Mouse (Mus musculus) cerebellum, adult (tissue): ENCODE measurements around the gene Nedd9.

Experiments
- ATAC-seq: cut with Nextera tagmentation; 2 replicates; pipeline ENCODE4 v1.9.2; 2017; ENCODE audit warnings: mild to moderate bottlenecking, moderate library complexity, mixed read lengths; ENCODE audit not compliant: insufficient number of reproducible peaks, low FRiP score, low TSS enrichment

Gene Nedd9

DNA sequence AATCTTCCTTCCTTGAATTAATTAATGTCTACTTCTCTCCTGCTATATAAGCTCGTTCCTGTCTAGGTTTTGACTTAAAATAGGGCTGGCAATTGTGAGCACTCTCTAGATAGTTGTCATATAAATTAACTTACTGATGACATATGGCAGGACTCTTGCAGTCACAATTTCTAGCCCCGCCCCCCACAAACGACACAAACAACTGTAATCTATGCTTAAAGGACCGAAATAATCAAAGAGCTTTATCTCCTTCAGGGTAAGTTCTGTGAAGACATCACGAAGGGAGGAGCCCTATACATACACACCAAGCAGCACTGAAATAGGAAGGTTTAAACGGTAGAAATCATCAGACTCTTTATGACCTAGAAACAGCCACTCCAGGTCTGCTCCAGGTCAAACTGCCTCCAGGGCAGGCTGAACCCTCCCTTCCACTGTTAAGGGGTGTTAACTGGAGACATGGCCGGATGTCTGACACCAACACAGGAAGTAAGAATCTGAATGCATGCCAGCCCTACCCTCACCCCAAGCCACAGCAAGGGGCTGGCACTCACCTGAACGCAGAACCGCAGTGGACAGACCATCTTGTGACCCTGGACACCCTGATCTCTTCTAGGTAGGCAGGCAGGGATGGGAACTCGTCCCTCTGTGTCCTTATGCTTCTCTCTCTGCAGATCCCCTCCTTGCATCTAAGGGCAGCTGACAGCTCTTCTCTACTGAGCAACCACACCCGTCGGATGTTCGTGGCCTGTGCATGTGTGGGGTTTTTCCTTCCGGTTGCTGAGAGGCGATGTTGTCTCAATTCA, at the start of gene Nedd9:
Gene Nedd9 (minus strand): TSS at position 757 of the 803 bp plus-strand sequence.
- no peak for ATAC-seq

DNA sequence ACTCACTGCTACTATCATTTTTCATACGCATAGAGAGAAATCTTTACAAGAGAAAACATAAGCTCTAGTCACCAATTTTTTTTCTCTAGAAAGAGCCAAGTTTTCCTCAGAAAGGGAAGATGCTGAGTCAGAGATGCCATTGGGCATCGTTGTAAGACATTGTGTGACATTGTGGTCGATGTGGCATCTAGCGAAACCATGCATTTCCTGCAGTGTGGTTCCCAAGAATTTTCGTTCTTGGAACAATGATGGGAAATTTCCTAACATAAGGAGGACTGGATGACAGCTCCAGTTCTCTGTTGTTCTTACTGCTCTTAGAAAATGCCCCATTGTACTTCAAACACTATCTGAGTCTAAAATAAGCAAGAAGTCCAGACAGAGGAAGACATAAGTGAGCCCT, 45.5 kb upstream of the Nedd9 start:
- ATAC-seq: no peak

DNA sequence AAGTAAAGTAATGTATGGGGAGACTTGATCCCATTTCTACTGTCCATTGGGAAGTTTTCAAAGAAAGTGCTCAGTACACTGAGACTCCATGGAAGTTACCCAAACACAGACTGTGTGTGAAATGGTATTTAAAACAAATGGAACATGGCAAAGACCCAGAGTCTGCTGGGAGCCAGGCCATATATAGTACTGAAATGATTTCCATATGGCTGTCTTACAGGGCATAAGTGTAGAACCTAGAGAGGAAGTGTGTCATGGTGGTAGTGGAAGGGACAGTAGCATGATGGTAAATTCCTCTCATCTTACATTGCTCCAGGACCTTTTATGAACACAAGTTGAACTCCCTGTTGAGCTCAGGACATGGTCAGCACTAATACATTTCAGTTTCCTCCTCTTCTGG, 43.2 kb upstream of the Nedd9 start:
- ATAC-seq: no peak

DNA sequence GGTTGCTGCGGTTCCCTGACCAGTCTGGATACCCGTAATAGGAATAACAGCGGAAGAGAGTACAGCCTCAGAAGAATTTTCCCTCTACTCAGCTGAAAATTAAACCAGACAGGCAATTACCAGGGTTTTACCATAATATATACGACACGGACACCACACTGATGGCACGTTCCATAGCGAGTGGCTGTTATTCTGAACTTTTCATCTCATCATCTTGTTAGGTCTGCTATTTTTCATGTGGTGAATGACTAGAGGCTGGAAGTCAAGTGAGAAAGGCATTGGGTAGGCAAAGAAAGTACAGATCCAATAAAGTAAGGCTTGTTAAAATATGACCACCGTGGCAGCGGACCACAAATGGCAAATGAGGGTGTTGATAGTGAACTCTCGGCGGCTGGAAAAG, 37.0 kb upstream of the Nedd9 start:
- no peak for ATAC-seq

DNA sequence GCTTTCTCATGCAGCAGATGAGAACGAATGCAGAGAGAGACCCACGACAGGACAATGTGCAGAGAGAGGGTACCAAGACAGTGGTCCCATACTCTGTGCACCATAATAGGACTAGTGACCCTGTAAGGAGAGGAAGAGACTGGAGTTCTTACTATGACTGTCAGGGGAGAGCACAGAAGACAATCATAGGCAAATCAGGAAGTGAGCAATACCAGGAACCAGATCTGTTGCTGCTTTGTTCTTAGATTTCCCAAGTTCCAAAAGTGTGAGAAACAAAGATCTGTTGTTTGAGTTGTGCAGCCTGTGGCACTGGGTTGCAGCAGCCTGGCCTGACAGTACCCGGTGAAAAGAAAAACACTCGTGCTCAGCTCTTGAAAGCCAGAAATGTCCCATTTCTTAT, 34.1 kb upstream of the Nedd9 start:
- no peak for ATAC-seq

DNA sequence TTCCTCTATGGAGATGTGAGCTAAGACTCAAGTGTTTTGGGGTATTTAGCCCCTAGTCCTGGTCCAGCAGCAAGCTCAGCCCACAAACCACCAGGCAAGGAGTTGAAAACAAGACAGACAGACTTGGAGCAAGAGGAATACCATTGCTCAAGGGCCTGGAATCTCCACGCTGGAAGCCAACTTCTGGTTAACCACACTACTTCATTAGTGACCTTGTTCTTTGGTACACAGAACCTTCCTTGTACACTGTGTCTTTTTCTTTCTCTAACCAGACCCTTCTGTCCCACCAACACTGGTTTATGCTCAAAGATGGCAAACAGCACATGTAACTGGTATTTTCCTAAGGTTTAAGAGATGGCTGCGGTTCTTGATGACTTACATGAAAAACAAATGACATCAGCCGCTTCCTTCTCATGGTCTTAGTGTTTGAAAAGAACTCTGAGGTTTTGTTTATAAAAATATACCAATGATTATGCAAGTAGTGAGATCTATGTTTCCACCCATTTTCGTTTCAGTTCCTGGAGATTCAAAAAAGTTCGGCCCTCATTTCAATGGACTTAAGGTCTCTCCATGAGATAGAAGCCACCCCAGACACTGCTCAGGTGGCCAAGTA, 33.5 kb upstream of the Nedd9 start:
- no peak for ATAC-seq

DNA sequence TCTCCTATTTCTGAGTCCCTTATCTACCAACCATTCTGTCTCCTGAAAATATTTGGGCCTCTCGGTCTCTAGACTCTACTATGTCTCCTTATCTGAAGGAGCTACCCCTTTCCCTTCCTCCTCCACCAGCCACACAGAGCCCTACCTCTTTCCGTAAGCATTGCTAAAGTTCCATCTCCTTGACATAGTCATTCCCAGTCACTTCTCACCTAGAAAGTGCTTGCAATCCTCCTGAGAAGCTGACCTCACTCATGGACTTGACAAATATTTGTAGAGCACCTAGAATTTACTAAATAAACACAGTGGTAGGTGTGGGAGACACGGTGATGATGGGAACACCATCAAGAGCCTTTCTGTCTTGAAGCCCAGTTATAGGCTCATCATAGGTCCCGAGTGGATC, 32.6 kb upstream of the Nedd9 start:
- ATAC-seq: no peak

DNA sequence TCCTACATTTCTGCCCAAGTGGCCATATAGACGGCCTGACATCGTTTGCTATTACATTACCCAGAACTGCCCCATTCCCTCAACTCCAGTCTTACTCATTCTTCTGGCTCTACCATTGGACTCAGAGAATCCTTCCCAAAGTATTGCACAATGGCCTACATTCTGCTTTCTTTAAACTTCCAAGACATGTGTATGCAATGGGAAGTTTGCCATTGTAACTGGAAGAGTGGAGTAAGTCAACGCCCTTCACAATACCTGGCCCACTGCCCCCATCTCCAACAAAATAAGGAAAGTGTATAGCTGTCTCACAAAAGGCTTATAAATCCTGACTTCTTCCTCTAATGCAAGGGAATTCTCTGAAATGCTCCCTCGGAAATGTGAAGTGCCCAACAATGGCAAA, 30.0 kb upstream of the Nedd9 start:
- no peak for ATAC-seq

DNA sequence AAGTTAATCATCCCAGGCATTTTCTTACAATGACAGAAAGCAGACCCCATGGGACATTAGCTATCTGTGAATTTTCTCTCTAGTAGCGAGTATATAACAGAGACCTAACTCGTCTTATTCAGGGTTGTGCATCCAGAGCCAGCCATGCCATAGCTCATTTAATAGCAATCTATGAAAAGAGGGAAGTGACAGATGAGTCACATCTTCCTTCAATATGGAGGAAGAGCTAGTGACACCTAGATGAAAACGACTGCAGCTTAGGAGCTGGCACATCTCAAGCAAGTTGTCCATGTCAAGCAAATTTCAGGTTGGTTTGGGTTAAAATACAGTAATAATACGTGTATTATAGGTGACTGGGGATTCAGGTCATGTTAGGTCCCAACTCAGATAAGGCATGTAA, 28.6 kb upstream of the Nedd9 start:
- no peak for ATAC-seq

DNA sequence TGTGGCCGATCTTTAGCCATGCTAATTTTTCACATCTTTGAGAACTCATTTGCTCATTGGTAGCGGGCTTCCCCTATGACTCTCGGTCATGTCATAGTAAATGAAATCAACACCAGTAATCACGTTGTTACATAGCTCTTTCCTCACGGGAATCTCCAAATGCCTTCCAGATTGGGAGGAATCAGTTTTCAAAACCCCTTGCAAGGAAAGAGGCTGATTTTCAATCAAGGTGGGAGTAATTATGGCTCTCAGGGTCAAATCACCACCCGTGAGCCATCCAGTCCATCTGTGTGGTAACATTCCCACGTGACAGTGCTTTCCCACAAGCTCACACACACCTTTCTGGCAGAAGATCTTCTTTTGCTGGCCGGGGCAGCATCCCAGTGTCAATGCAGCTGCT, 27.8 kb upstream of the Nedd9 start:
- no peak for ATAC-seq

DNA sequence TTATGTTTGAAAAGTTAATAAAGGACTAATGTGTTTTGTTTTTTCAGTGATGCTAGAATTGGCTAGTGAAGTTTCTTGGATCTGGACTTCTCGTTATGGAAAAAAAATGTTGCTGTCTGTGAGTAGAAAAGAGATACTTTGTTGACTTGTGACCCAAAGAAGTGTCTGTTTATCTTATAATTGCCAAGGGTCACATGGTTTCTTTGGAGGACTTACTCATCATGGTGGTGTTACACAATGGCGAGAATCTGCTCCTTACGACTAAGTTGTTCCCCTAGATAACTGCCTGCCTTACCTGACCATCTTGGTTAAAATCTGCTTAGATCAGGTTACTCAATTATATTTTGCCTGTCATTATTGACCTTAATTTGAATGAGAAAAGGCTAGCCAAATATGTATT, 26.3 kb upstream of the Nedd9 start:
- ATAC-seq: no peak

DNA sequence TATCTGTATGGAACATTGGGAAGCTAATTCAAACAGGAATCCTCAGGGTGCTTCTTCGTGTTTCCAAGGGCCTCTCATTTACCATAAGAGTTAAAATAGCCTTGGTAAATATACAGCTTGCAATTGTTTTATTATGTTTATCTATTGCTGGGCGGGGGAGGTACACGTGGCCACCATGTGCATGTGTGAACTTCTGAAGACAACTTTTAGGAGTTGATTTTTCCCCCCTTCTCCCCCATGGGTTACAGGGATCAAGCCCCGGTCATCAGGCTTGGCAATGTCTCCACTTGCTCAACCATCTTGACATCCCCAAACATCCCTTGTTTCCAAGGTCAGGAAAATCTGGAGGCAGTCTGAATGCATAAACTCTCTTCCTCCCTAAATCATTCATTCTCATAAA, 25.1 kb upstream of the Nedd9 start:
- ATAC-seq: no peak

DNA sequence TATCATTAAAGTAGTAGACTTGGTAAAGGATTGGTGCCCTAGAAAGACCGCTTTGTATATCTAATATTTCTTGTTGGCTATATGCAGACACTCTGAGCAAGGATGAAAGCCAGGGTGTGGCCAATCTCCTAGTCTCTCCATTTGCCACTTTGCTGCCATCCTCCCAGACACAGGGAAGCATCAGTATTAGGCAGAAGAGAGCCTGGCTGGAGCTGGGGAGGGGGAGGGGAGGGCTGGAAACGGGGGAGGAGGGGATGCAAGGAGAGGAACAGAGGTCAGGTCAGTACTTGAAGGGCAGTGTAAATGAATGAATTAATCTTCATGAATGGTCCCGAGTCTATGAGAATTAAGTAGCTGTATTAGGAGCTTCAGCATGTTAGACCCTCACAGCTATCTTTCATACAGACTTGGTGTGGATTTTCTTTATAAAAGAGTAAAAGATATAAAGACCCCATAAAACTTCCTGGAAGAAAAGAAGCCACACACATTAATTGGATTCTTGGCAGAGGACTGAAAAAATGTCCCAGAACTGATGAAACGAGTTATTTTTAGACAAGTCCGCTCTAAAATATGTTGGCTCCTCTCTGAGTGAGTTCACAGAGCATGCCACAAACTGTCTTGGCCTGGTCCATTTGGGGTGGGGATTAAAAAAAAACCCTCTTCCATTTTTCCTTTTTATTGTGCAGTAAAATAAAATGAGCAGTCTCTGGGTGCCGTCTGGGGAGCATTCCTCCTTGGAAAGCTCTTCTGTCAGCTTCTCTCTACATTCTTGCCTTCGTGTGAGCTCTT, 23.7 kb upstream of the Nedd9 start:
- ATAC-seq: no peak

DNA sequence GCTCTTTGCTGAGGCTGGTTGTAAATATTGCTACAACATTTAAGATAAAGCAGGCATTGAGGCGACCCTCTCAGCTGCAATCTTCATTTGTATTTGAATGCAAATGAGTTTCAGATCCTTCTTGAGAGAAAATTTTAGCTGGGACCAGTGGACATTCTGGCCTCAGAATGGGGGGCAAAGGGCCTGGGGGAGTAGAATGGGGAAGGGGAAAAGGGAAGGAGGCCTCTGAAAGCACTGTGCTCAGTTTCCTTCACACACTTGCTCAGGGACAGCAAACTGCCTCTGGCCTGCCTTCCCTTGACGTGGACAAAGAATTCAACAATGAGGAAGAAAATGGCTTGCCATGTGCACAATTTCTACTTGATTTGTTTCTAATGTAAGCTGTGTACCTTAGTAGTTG, 18.4 kb upstream of the Nedd9 start:
- no peak for ATAC-seq

DNA sequence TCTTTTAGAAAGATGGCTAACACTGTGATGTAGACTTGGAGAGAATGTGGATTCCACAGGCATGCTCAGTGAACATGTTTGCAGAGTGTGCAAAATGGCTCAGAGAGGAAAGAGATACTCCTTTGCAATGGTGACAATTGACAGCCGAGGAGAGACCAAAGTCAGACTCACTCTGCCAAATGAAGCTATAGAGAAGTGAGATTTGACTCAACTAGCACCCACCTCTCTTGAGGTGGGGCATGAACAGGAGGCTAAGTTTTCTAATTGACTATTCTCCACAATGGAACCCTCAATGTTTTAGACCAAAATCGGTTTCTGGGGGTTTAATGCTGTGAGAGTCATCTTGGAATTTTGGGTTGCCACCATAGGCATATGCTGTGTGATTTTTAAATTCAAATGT, 17.8 kb upstream of the Nedd9 start:
- no peak for ATAC-seq

DNA sequence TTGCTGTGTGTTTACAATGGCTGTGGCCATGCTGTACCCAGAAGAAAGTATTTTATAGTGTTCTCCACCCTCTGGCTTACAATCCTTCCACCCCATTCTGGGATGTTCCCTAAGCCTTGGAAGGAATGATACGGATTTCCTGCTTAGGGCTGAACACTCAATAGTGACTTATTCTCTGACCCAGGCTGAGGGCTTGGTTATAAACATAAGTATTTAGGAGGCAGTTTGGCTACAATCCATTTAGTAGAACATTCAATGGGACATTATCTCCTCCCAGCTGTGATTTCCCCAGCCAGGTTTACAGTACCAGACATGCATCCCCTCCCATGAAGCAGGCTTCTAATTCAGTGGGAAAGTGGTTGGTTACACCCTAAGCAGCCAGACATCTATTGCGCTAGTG, 17.3 kb upstream of the Nedd9 start:
- ATAC-seq: no peak

DNA sequence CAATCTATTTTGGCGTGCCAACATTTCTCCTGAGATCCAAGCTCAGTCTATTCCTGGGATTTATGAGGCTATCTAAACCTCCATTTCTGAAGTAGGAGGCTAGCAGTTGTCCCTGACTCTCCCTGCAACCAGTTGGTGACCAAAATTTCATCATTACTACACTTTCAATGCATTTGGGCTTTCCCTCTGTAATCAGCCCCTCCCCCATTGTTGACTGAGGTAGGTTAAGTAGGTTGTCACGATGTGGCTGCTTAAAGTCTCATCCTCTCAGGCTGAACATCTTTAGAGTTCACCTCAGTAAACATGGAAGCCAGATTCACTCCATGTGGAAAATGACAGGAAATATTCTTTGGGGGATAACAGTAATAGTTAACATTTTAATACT, 15.7 kb upstream of the Nedd9 start:
- no peak for ATAC-seq

DNA sequence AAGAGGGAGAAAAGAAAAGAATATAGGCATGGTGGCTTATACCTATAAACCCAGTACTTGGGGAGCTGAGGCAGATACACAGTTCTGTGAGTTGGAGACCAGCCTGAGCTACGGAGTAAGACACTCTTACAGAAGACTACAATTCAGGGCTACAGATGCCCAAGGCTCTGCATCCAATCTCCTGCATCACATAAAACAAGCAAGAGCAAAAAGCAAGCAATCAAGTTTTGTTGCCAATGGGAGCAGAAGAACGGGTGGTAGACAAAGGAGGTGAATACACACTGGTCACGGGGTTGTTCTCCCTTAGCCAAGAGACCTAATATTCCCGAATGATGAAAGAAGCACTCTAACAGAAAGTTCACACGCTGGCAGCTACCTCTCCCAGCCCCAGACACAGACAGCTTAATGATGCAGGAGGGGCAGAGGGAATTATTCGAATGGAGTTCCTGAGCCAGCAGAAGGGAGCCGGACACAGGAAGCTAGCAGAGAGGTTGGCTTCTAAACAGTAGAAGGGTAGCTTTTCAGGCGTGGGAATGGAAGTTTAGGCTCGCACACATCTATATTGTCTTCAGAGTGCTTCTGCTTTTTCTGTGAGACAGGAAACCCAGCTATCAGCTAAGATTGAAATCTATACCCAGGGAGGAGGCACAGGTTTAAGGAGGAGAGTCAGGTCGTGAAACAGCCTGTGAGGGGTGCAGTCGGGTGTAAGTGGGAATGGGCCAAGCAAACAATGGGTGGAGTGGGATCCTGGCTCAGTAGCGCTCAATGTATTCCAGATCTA, 15.2 kb upstream of the Nedd9 start:
- ATAC-seq: no peak

DNA sequence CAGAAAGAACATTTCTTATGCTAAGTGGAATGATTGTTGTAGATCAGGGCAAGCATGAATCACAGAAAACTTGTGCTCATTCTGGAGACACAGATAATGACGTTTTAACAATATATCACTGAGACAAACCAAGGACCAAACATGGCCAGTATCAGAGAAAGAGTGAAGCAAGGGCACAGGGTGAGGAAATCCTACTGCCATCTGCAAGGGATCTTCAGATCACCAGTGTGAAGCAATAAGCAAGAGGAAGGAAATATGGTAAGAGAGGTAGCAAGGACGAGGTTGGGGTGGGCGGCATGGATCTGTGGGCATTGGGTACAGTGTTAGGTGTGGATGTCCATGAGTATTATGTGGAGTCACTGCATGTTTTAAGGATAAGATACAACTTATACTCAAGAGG, 13.6 kb upstream of the Nedd9 start:
- ATAC-seq: no peak

DNA sequence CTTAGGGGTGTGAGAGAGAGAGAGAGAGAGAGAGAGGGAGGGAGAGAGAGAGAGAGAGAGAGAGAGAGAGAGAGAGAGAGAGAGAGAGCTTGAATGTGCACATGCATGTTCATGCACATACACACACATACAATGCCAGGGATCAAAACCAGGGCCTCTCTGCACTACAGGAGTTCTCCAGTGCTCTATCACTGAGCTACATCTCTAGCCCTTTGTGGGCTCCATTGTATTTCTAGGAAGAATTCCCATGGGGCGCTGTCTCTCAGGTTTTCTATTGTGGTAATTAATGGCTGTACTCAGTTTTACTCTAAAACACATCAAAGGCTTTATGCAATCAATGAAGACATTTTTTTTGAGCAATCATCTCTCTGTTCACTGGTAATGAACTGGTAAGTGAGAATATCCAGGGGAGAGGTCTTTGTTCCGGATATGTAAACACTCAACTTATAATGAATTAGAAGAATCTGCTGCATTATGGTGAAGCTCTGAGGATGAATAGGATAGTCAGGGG, 11.5 kb upstream of the Nedd9 start:
- ATAC-seq: no peak

DNA sequence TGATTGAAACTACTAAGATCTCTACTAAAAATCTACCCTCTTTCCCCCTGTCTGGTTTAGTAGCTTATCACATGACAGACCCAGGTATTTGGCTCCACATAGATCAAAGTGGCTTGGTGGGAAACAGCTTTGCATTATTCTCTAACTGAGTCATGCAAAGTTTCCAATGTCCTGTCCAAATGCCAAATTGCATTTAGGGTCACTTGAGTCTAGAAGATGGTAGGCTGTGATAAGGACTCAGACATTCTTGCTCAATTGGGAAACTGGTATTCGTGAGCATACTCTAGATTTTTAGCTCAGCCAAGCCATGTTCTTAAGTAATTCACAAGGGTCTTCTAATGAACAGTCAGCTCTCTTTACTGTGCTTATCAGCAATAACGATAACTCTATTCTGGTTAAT, 7.5 kb upstream of the Nedd9 start:
- ATAC-seq: no peak
